Mouse (Mus musculus): Measurements from ENCODE around the gene Prdx5.
"Not testable (repeated sequence)": the region's sequence is repeated elsewhere in the genome, so short reads cannot be mapped to it uniquely, and the experiment has no call there.

Prdx5 gene

DNA sequence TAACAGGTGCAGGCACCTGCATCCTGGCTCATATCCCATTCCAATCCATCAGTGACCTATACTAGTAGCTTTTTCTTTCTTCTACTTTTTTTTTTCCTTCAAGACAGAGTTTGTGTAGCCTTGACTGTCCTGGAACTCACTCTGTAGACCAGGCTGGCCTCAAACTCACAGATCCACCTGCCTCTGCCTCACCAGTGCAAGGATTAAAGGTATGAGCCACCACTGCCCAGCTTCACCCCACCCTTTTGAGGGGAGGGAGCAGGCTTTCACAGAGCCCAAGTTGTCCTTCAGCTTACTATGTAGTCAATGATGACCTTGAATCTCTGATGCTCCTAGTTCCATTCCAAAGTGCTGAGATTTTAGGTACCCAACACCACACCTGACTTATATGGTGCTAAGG is 9.5 kb upstream of the Prdx5 start:
- no peak for DNase-seq (ENCODE audit: low spot score)

DNA sequence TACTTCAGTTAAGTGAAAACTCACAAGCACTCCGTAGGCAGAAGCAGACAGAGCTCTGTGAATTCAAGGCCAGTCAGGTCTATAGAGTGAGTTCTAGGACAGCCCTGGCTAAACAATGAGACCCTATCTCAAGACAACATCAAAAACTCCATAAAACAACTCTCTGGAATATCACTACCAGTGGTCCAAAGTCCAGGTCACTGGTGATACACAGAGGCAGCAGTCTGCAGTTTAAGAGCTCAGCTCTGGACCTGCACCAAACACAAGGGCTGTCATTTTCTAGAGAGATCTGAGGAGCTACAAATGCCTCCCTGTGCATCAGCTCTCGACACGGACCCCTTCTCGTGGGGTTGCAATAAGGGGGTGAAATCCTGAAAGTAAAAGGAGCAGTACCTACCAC is 8.4 kb upstream of the Prdx5 start:
- no peak for DNase-seq (ENCODE audit: low spot score)

DNA sequence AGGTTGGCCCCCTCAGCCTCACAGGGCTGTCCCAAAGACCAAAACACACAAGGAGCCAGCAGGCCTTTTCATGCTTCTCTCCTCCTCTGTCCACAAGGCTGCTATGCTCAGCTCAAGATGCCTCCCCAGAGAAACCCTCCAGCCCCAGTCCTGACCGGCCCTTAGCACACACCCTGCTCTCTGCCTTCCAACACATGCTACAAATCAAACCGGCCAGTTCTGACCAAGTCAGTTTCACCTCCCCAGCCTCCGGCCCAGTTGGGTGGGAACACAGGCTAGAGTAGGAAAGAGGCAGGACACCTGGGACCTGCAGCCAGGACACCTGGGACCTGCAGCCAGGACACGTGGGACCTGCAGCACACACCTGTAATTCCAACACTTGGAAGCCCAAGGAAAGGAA is 6.6 kb upstream of the Prdx5 start:
- no peak for DNase-seq (ENCODE audit: low spot score)

GRCm38 (mm10) chr19:6915276-6915675 is 5.4 kb upstream of the Prdx5 start:
- DNase-seq (ENCODE audit: low spot score): no peak

- DNase-seq (ENCODE audit: low spot score): no peak
These were observed 4.6 kb upstream of the Prdx5 start for GRCm38 (mm10) chr19:6914540-6914939.

DNA sequence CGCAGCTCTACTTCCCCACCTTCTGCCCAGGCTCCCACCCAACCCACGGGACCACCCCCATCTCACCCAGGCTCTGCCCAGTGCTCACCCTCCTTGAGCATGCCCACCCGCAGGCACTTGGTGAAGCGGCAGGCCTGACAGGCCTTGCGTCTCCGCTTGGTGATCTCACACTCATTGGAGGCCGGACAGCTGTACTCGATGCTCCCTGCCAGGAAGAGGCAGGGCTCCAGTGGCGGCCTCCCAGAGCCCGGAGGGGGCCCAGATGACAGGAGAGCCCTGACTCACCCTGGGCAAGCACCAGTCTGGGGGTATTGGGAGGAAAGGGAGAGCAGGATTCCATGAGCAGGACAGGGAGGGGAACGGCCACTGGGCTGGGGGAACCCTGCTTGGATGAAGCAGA is 4.1 kb upstream of the Prdx5 start:
- no peak for DNase-seq (ENCODE audit: low spot score)

DNA sequence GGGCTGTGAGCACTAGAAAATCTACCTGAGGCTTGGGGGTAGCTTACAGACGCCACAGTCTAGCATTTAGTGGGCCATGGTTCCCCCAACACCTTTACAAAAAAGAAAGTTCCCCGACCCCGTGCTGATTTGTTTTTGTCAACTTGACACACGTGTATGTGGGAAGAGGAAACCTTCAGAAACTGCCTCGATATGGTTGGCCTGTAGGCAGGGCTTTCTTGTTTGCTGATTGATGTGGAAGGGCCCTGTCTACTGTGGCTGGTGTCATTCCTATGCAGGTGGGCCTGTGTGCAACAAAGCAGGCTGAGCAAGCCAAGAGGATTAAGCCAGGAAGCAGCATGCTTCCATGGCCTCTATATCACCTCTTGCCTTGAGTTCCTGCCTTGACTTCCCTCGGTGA is 3.1 kb upstream of the Prdx5 start:
- DNase-seq (ENCODE audit: low spot score): no peak

- no peak for DNase-seq (ENCODE audit: low spot score)
These were observed 2.5 kb upstream of the Prdx5 start for GRCm38 (mm10) chr19:6912205-6912970.

- DNase-seq (ENCODE audit: low spot score): no peak
These were observed 1.5 kb upstream of the Prdx5 start for GRCm38 (mm10) chr19:6911101-6912074.

DNA sequence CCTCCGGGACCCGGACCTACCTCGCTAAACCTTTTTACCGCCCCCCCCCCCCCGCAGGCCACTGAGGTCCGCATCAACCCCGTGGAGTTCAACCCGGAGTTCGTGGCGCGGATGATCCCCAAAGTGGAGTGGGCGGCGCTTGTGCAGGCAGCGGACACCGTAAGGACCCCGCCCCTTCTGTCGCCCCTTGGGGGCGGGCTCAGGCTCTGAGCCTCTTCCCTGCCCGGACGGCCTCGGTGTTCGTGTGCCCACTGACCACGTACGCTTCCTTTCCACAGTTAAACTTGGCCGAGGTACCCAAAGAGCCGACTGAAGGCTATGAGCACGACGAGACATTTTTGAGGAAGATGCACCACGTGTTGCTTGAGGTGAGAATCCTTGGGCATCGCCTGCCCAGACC is 400 bp upstream of the Prdx5 start:
- not testable (repeated sequence) for DNase-seq (ENCODE audit: low spot score)

- no peak for DNase-seq (ENCODE audit: low spot score)
These were observed 885 bp downstream of the Prdx5 start for GRCm38 (mm10) chr19:6909021-6909420.

DNA sequence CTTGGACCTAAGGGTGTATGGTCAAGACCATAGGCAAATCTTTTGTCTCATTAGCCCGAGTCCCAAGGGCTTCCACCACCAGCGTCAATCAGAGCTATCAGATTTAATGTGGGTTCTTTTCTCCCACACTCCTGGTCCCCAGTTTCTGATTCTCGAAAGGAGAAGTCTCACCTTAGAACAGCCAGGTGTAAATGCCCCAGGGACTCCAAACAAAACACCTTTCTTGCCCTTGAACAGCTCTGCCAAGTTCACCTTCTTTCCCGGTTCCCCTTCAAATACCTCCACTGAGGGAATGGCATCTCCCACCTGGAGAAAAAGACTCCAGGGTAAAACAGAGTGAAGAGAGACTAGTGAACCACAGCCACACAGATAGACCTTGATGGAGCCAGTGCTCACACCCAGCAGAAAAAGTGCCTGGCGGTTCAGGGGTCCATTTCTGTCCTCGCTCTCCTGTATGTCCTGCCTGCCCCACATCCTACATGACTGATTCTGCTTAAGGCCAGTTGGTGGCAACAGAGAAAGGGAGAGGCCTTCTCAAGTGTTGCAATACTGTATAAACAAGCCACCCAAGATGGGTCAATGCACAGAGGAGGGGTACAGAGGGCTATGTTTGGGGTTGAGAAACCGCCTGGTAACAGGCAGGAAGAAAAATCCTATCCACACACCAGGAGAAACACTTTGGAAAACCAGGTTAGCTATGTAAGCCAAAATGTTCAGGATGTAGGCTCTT is 1.9 kb downstream of the Prdx5 start:
- no peak for DNase-seq (ENCODE audit: low spot score)

DNA sequence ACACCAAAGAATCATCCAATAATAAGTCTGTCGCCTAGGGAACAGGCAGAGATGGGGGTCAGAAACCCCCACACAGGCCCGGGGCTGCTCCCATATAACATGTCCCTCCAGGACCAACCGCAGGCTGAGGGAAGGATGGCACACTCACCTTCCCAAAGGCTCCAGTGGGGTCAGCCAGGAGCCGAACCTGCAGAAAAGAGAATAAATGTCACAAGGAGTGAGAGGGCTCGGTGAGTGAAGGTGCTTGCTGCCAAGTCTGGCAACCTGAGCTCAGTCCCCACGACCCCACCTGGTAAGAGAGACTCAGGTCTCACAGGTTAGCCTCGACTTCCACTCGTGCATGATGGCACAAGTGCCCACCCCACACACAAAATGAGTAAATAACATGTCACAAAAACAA is 2.8 kb downstream of the Prdx5 start:
- no peak for DNase-seq (ENCODE audit: low spot score)

GRCm38 (mm10) chr19:6906199-6906598 is 3.7 kb downstream of the Prdx5 start:
- no peak for DNase-seq (ENCODE audit: low spot score)

DNA sequence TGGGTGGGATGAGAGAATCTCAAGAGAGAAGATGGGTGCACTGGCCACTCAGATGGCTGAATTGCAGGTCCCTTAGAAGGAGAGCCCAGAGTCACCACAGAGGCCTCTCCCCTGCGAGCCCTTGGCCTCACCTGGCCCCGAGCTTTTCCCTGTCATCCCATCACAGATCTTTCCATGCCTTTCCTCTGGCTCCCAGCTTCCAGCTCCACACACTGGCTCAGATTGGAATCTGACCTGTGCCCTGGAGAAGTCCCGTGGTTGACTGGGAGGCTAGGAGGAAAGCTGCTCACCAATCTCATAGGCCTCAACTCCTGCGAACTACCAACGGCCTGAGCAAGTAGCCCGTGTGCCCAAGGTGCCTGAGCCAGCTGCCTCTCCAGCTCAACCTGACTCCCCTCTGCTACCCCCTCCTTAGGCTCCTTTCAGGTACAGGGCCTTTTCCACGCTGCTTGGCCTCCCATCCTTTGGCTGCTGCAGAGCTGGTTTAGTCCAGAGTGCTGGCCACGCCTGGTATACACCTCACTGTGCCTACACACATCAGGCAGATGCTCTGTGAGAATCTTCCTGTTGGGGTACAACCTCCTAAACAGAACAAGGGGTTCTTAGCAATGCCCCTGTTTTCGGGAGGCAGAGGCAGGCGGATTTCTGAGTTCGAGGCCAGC is 4.3 kb downstream of the Prdx5 start:
- DNase-seq (ENCODE audit: low spot score): no peak

DNA sequence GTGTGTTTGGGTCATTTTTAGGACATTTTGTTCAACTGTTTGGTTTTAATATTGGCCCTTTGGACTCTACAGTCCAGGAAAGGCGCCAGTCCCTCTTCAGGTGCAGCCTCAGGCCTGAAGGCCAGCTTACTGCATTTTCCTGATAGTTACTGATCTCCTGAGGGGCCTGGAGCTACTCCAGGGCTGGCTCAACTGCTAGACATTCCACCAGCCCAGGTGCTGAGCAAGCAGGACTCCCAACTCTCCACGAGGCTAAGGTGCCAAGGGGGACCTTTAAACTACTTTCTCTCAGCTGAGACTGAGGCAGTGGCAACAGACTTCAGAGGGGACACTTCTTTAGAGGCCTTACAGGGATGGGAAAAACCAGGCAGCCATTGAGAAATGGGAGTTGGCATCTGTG is 5.1 kb downstream of the Prdx5 start:
- no peak for DNase-seq (ENCODE audit: low spot score)

DNA sequence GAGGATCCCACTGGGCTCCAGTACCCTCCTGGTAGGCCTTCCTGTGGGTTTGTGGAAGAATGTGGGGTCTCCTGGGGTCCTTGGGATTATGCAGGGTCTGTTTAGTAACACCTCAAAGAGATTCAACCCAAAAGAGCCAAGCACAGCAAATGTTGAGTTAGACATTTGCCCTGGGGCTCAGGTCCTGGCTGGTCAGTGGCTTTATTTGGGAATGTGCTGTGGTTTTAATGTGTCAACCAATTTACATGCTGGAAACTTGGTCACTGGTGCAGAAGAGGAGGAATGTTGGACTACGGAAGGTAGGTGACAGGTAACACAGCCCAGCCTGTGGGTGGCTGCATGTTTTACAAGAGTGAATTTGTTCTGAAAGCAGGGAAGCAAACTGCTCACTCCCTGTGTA is 6.9 kb downstream of the Prdx5 start:
- DNase-seq (ENCODE audit: low spot score): no peak

- DNase-seq (ENCODE audit: low spot score): no peak
These were observed 10.3 kb downstream of the Prdx5 start for GRCm38 (mm10) chr19:6899641-6900040.

DNA sequence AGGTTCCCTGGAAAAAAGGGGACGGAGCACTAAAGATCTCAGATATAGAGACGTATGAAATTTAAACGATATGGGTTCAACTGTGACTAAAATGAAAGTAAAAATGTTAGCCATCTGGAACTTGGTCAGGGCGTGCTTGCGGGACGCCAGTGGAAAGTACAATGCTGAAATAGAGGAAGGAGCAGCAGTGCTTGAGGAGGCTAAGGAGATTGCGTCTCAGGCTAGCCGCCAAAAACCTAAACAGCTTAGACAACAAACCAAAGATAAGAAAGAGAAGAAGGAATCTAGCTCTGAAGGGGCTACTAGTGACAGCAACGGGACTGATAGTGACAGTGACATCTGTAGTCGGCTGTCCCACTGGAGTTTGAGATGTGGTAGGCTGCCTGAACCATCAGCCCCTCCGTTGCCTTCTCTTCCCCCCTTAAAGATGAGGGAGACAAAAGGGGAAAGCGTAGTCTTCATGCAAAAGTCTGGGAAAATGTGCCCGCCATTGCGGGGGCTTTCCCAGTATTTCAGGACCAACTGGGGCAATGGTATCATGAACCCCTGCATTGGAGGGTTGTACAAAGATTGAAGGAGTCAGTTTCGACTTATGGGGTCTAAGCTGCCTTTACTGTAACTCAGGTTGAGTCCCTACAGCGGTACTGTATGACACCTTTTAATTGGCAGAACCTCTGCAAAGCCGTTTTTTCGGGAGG is 14.1 kb downstream of the Prdx5 start:
- not testable (repeated sequence) for DNase-seq (ENCODE audit: low spot score)

DNA sequence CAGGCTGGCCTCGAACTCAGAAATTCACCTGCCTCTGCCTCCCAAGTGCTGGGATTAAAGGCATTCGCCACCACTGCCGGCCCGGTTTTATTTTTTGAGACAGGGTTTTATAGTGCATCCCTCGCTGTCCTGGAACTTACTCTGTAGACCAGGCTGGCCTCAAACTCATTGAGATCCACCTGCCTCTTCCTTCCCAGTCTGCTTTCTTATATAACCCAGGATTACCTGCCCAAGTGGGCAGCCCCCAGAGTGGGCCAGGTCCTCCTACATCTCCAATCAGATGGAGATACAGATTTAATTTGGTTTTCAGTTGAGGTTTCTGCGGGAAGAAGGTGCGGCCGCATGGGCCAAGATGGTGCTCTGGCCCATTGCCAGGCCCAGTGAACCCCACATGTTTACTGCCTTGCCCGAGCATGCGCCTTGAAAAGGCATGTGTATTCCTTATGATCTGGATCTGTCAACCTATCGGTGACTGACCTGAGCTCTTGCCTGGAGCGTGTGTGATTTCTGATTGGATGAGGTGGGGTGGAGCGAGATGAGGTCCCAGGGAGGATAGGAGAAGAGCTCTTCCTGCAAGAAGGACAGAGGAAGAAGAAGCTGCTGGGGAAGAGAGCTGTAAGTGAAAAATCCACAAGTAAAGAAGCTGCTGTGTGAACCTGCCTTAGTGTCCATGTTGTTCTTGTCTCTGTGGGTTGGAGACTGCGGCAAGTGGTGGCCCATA is 16.0 kb downstream of the Prdx5 start:
- no peak for DNase-seq (ENCODE audit: low spot score)

GRCm38 (mm10) chr19:6892512-6892911 is 17.4 kb downstream of the Prdx5 start:
- DNase-seq (ENCODE audit: low spot score): no peak

Measured in left cerebral cortex, adult 11 months (tissue).